Mouse (Mus musculus) liver, embryonic 11.5 days (tissue): ENCODE results near the gene Doc2b. TPM values are rescaled to one million over a fixed set of nuclear protein-coding genes. Genes with fewer than 3 reads are reported as not detected.
"Not testable (repeated sequence)": the region's sequence is repeated elsewhere in the genome, so short reads cannot be mapped to it uniquely, and the experiment has no call there.

Experiments used
- ATAC-seq: fragments of 200-750 bp; cut with Nextera tagmentation; replicated peaks from 2 replicates; pipeline ENCODE4 v1.8.0; 2017; ENCODE audit warnings: moderate number of reproducible peaks, mild to moderate bottlenecking, moderate TSS enrichment, moderate library complexity; ENCODE audit not compliant: low FRiP score
- DNase-seq: peaks from one replicate; pipeline ENCODE4 v3.0.0-alpha.2; 2017; ENCODE audit warnings: low spot score
- H3K27ac ChIP-seq: fragments of 300-500 bp; sonication (generic); 2 replicates; pipeline ENCODE4 v1.5.1; 2014; ENCODE audit warnings: mild to moderate bottlenecking, low read depth, low read length, control low read depth
- H3K27me3 ChIP-seq: fragments of 300-500 bp; sonication (generic); replicated peaks from 2 replicates; pipeline ENCODE4 v1.6.1; 2014; ENCODE audit warnings: low read length, mixed read lengths; ENCODE audit not compliant: control insufficient read depth, insufficient read depth
- H3K36me3 ChIP-seq: fragments of 300-500 bp; sonication (generic); 2 replicates; pipeline ENCODE4 v1.6.1; 2014; ENCODE audit warnings: mild to moderate bottlenecking, low read length, moderate library complexity, mixed read lengths; ENCODE audit not compliant: control insufficient read depth, insufficient read depth
- H3K4me1 ChIP-seq: fragments of 300-500 bp; sonication (generic); replicated peaks from 2 replicates; pipeline ENCODE4 v1.6.1; 2014; ENCODE audit warnings: low read length, mixed read lengths; ENCODE audit not compliant: control insufficient read depth, insufficient read depth
- H3K4me2 ChIP-seq: fragments of 300-500 bp; sonication (generic); 2 replicates; pipeline ENCODE4 v1.6.1; 2014; ENCODE audit warnings: mild to moderate bottlenecking, control low read depth, moderate library complexity
- H3K4me3 ChIP-seq: fragments of 300-500 bp; sonication (generic); 2 replicates; pipeline ENCODE4 v1.5.1; 2014; ENCODE audit warnings: low read depth, low read length, control low read depth
- H3K9ac ChIP-seq: fragments of 300-500 bp; sonication (generic); 2 replicates; pipeline ENCODE4 v1.6.1; 2014; ENCODE audit warnings: low read depth, low read length, control low read depth
- H3K9me3 ChIP-seq: fragments of 300-500 bp; sonication (generic); 2 replicates; pipeline ENCODE4 v1.6.1; 2016; ENCODE audit warnings: low read length, inconsistent platforms, mixed read lengths; ENCODE audit not compliant: control insufficient read depth
- WGBS: fragments of 180-500 bp; shearing (Covaris S2); extraction: QIAGEN DNeasy Blood & Tissue Kit; methylation state at CpG from one replicate; pipeline ENCODE4 v1.1.7; 2014; 5-methylcytosine and 5-hydroxymethylcytosine counted together
- polyA plus RNA-seq: library from polyadenylated mRNA; unstranded; fragments of >200 nt; fragmentation: Nextera tagmentation; extraction: Ambion mirVana; gene quantifications from 2 replicates; pipeline ENCODE4 v1.2.1, GENCODE M21; 2014

Gene Doc2b
- polyA plus RNA-seq, 1 experiment from 2014 or later: 0.10 TPM

GRCm38 (mm10) chr11:75736978-75737377 is 58.9 kb downstream of the Doc2b start:
- H3K36me3 ChIP-seq: peaks cover 12% of the 10 kb centered on the region; the same call in 1 of the 2 replicates
- no peak for DNase-seq
- H3K4me2 ChIP-seq: no peak overlapping the region
- H3K27me3 ChIP-seq: no peaks in the 10 kb centered on the region
- no peak overlapping the region for H3K27ac ChIP-seq
- no peak for ATAC-seq
- no peak overlapping the region for H3K9ac ChIP-seq
- no peak overlapping the region for H3K4me3 ChIP-seq
- H3K9me3 ChIP-seq: no peaks in the 10 kb centered on the region
- 70% methylated on average over 3 of the region's 3 CpGs for WGBS
- peaks cover 36% of the 10 kb centered on the region for H3K4me1 ChIP-seq

- ATAC-seq (no peak), DNase-seq (no peak)
- H3K9ac ChIP-seq: no peak overlapping the region
- H3K4me1 ChIP-seq: peaks cover 33% of the 10 kb centered on the region
- no peaks in the 10 kb centered on the region for H3K9me3 ChIP-seq
- no peaks in the 10 kb centered on the region for H3K27me3 ChIP-seq
- peak overlapping the region; percentile 84 for H3K4me2 ChIP-seq
- no peak overlapping the region for H3K27ac ChIP-seq
- WGBS: 84% methylated on average over 5 of the region's 5 CpGs
- H3K36me3 ChIP-seq: peaks cover 12% of the 10 kb centered on the region; the same call in 1 of the 2 replicates
- peak overlapping the region; percentile 85; the same call in 1 of the 2 replicates for H3K4me3 ChIP-seq
These were observed 60.2 kb downstream of the Doc2b start for GRCm38 (mm10) chr11:75735462-75736252.

GRCm38 (mm10) chr11:75733227-75733940 is 62.5 kb downstream of the Doc2b start:
- peak overlapping the region; percentile 84 for H3K4me2 ChIP-seq
- H3K27me3 ChIP-seq: no peaks in the 10 kb centered on the region
- H3K9ac ChIP-seq: peak overlapping the region; percentile 89
- no peaks in the 10 kb centered on the region for H3K9me3 ChIP-seq
- under 1% methylated on average over 52 of the region's 52 CpGs for WGBS
- H3K36me3 ChIP-seq: peaks cover 7% of the 10 kb centered on the region; the same call in 1 of the 2 replicates
- H3K27ac ChIP-seq: peak overlapping the region; percentile 92
- peaks cover 29% of the 10 kb centered on the region for H3K4me1 ChIP-seq
- DNase-seq (peak; percentile 89), ATAC-seq (peak; percentile 57)
- H3K4me3 ChIP-seq: peak overlapping the region; percentile 85

GRCm38 (mm10) chr11:75732434-75733226 is 63.2 kb downstream of the Doc2b start, which contains the start of gene Ywhae:
Gene Ywhae (plus strand): TSS chr11:75732869.
- peak within 1 kb of the TSS; percentile 92 for H3K27ac ChIP-seq
- no peaks in the 10 kb centered on the region for H3K9me3 ChIP-seq
- DNase-seq (peak; percentile 98), ATAC-seq (peak; percentile 93)
- peak within 1 kb of the TSS; percentile 89 for H3K9ac ChIP-seq
- WGBS: under 1% methylated on average over 76 of the region's 76 CpGs
- H3K4me3 ChIP-seq: peak within 1 kb of the TSS; percentile 85
- H3K4me2 ChIP-seq: peak within 1 kb of the TSS; percentile 84
- H3K27me3 ChIP-seq: no peaks in the 10 kb centered on the region
- peaks cover 22% of the 10 kb centered on the region for H3K4me1 ChIP-seq
- no peaks in the 10 kb centered on the region for H3K36me3 ChIP-seq

- WGBS: 81% methylated on average over 5 of the region's 6 CpGs
- not testable (repeated sequence) for H3K27me3 ChIP-seq, H3K9ac ChIP-seq, H3K4me2 ChIP-seq, ATAC-seq, H3K4me1 ChIP-seq, H3K9me3 ChIP-seq, H3K27ac ChIP-seq, H3K4me3 ChIP-seq, DNase-seq, H3K36me3 ChIP-seq
These were observed 68.2 kb downstream of the Doc2b start for GRCm38 (mm10) chr11:75727659-75728058.

GRCm38 (mm10) chr11:75727168-75727567 is 68.7 kb downstream of the Doc2b start:
- H3K27me3 ChIP-seq: no peaks in the 10 kb centered on the region
- H3K4me3 ChIP-seq: no peak overlapping the region
- H3K9ac ChIP-seq: no peak overlapping the region
- no peaks in the 10 kb centered on the region for H3K36me3 ChIP-seq
- H3K4me1 ChIP-seq: peaks cover 6% of the 10 kb centered on the region
- H3K27ac ChIP-seq: no peak overlapping the region
- DNase-seq (no peak), ATAC-seq (no peak)
- no peaks in the 10 kb centered on the region for H3K9me3 ChIP-seq
- H3K4me2 ChIP-seq: no peak overlapping the region
- 55% methylated on average over 2 of the region's 2 CpGs for WGBS

GRCm38 (mm10) chr11:75722339-75722738 is 73.5 kb downstream of the Doc2b start:
- DNase-seq (no peak), ATAC-seq (no peak)
- Histone ChIP-seq H3K27ac (no peak overlapping the region), H3K4me1 (no peaks in the 10 kb centered on the region), H3K4me3 (no peak overlapping the region), H3K36me3 (no peaks in the 10 kb centered on the region), H3K4me2 (no peak overlapping the region), H3K9ac (no peak overlapping the region), H3K9me3 (no peaks in the 10 kb centered on the region; the same call in 1 of the 2 replicates), H3K27me3 (no peaks in the 10 kb centered on the region)
- WGBS: 34% methylated on average over 4 of the region's 4 CpGs
